Mouse (Mus musculus) intestine, embryonic 14.5 days (tissue): Measurements from ENCODE around the gene Olfr1342. TPM values are rescaled to one million over a fixed set of nuclear protein-coding genes. Genes with fewer than 3 reads are reported as not detected.

Experiments used
- ATAC-seq: fragments of 200-750 bp; cut with Nextera tagmentation; replicated peaks from 2 replicates; pipeline ENCODE4 v1.8.0; 2017; ENCODE audit warnings: low read depth, moderate number of reproducible peaks, moderate TSS enrichment, moderate library complexity; ENCODE audit not compliant: low FRiP score, low TSS enrichment
- DNase-seq: peaks from one replicate; pipeline ENCODE4 v3.0.0-alpha.2; 2018; ENCODE audit warnings: low spot score
- H3K27ac ChIP-seq: fragments of 300-500 bp; sonication (generic); 2 replicates; pipeline ENCODE4 v1.5.1; 2014; ENCODE audit warnings: low read depth, mild to moderate bottlenecking, control low read depth
- H3K27me3 ChIP-seq: fragments of 300-500 bp; sonication (generic); replicated peaks from 2 replicates; pipeline ENCODE4 v1.6.1; 2014; ENCODE audit warnings: low read length, control low read depth; ENCODE audit not compliant: control insufficient read depth, insufficient read depth
- H3K36me3 ChIP-seq: fragments of 300-500 bp; sonication (generic); 2 replicates; pipeline ENCODE4 v1.6.1; 2014; ENCODE audit warnings: low read length, control low read depth; ENCODE audit not compliant: control insufficient read depth, insufficient read depth
- H3K4me1 ChIP-seq: fragments of 300-500 bp; sonication (generic); replicated peaks from 2 replicates; pipeline ENCODE4 v1.6.1; 2014; ENCODE audit warnings: low read length, control low read depth, mixed read lengths; ENCODE audit not compliant: control insufficient read depth, insufficient read depth
- H3K4me2 ChIP-seq: fragments of 300-500 bp; sonication (generic); 2 replicates; pipeline ENCODE4 v1.6.1; 2014; ENCODE audit warnings: low read length
- H3K4me3 ChIP-seq: fragments of 300-500 bp; sonication (generic); 2 replicates; pipeline ENCODE4 v1.5.1; 2014; ENCODE audit warnings: low read depth, low read length, control low read depth, mixed read lengths
- H3K9ac ChIP-seq: fragments of 300-500 bp; sonication (generic); 2 replicates; pipeline ENCODE4 v1.6.1; 2014; ENCODE audit warnings: mild to moderate bottlenecking, low read length
- H3K9me3 ChIP-seq: fragments of 300-500 bp; sonication (generic); 2 replicates; pipeline ENCODE4 v1.6.1; 2016; ENCODE audit warnings: low read length, control low read depth; ENCODE audit not compliant: control insufficient read depth
- WGBS: fragments of 180-500 bp; shearing (Covaris S2); extraction: QIAGEN DNeasy Blood & Tissue Kit; methylation state at CpG from one replicate; pipeline ENCODE4 v1.1.7; 2014; 5-methylcytosine and 5-hydroxymethylcytosine counted together
- polyA plus RNA-seq: library from polyadenylated mRNA; unstranded; fragments of >200 nt; fragmentation: Nextera tagmentation; extraction: Ambion mirVana; gene quantifications from 2 replicates; pipeline ENCODE4 v1.2.1, GENCODE M21; 2014

Gene Olfr1342
- polyA plus RNA-seq: not detected in 2 replicates

GRCm38 (mm10) chr4:118692412-118692973 is at the start of gene Olfr1342:
Gene Olfr1342 (minus strand): TSS chr4:118692756.
- ATAC-seq: no peak
- no peaks in the 10 kb centered on the region for H3K27me3 ChIP-seq
- no peak within 1 kb of the TSS for H3K4me3 ChIP-seq
- no peak within 1 kb of the TSS for H3K27ac ChIP-seq
- H3K36me3 ChIP-seq: no peaks in the 10 kb centered on the region
- no peaks in the 10 kb centered on the region for H3K4me1 ChIP-seq
- no peak within 1 kb of the TSS for H3K4me2 ChIP-seq
- 59% methylated on average over 12 of the region's 12 CpGs for WGBS
- DNase-seq: no peak
- no peaks in the 10 kb centered on the region for H3K9me3 ChIP-seq
- H3K9ac ChIP-seq: no peak within 1 kb of the TSS

GRCm38 (mm10) chr4:118741881-118742280 is 49.3 kb upstream of the Olfr1342 start:
- Histone ChIP-seq H3K36me3 (no peaks in the 10 kb centered on the region), H3K9me3 (0 out of 2 replicates have a peak, but pooled peaks cover 3% of the 10 kb centered on the region), H3K27me3 (peaks cover 8% of the 10 kb centered on the region; the same call in 1 of the 2 replicates), H3K4me3 (no peak overlapping the region), H3K4me2 (peak overlapping the region; percentile 8; the same call in 1 of the 2 replicates), H3K27ac (no peak overlapping the region), H3K4me1 (no peaks in the 10 kb centered on the region), H3K9ac (no peak overlapping the region)
- WGBS: 14% methylated on average over 16 of the region's 16 CpGs
- DNase-seq: no peak
- ATAC-seq: no peak

GRCm38 (mm10) chr4:118740988-118741698 is 48.6 kb upstream of the Olfr1342 start:
- 0 out of 2 replicates have a peak, but pooled peaks have one; percentile 15 for ATAC-seq
- no peaks in the 10 kb centered on the region for H3K4me1 ChIP-seq
- 10% methylated on average over 11 of the region's 11 CpGs for WGBS
- peak overlapping the region; percentile 8; the same call in 1 of the 2 replicates for H3K4me2 ChIP-seq
- peak; percentile 51 for DNase-seq
- H3K9me3 ChIP-seq: 0 out of 2 replicates have a peak, but pooled peaks cover 1% of the 10 kb centered on the region
- no peak overlapping the region for H3K9ac ChIP-seq
- H3K4me3 ChIP-seq: no peak overlapping the region
- H3K27me3 ChIP-seq: peaks cover 8% of the 10 kb centered on the region; the same call in 1 of the 2 replicates
- H3K27ac ChIP-seq: no peak overlapping the region
- no peaks in the 10 kb centered on the region for H3K36me3 ChIP-seq

GRCm38 (mm10) chr4:118739574-118739973 is 47.0 kb upstream of the Olfr1342 start:
- peaks cover 8% of the 10 kb centered on the region; the same call in 1 of the 2 replicates for H3K27me3 ChIP-seq
- H3K4me3 ChIP-seq: no peak overlapping the region
- DNase-seq (no peak), ATAC-seq (no peak)
- no peaks in the 10 kb centered on the region for H3K36me3 ChIP-seq
- 71% methylated on average over 3 of the region's 3 CpGs for WGBS
- no peak overlapping the region for H3K4me2 ChIP-seq
- H3K9ac ChIP-seq: no peak overlapping the region
- H3K27ac ChIP-seq: no peak overlapping the region
- H3K4me1 ChIP-seq: no peaks in the 10 kb centered on the region
- H3K9me3 ChIP-seq: no peaks in the 10 kb centered on the region

- Histone ChIP-seq H3K27me3 (no peaks in the 10 kb centered on the region), H3K9me3 (no peaks in the 10 kb centered on the region), H3K27ac (no peak within 1 kb of the TSS), H3K9ac (no peak within 1 kb of the TSS), H3K4me2 (no peak within 1 kb of the TSS), H3K4me1 (no peaks in the 10 kb centered on the region), H3K36me3 (no peaks in the 10 kb centered on the region), H3K4me3 (no peak within 1 kb of the TSS)
- WGBS: 92% methylated on average over 1 of the region's 1 CpGs
- ATAC-seq (no peak), DNase-seq (no peak)
These were observed 39.3 kb upstream of the Olfr1342 start, which contains the start of gene Olfr1339 for GRCm38 (mm10) chr4:118731875-118732274. Gene Olfr1339 (plus strand): TSS chr4:118732175.

GRCm38 (mm10) chr4:118721742-118722483 is 29.4 kb upstream of the Olfr1342 start:
- Histone ChIP-seq H3K36me3 (no peaks in the 10 kb centered on the region), H3K9ac (no peak overlapping the region), H3K27me3 (no peaks in the 10 kb centered on the region), H3K4me1 (no peaks in the 10 kb centered on the region), H3K27ac (no peak overlapping the region), H3K4me2 (no peak overlapping the region), H3K9me3 (no peaks in the 10 kb centered on the region), H3K4me3 (no peak overlapping the region)
- no peak for ATAC-seq
- WGBS: 51% methylated on average over 10 of the region's 10 CpGs
- DNase-seq: peak; percentile 72

GRCm38 (mm10) chr4:118719838-118720237 is 27.3 kb upstream of the Olfr1342 start, which contains the start of gene Olfr1340:
Gene Olfr1340 (plus strand): TSS chr4:118720138.
- no peak within 1 kb of the TSS for H3K4me2 ChIP-seq

GRCm38 (mm10) chr4:118711656-118712055 is 19.1 kb upstream of the Olfr1342 start:
- no peaks in the 10 kb centered on the region for H3K4me1 ChIP-seq
- H3K9me3 ChIP-seq: no peaks in the 10 kb centered on the region
- ATAC-seq (no peak), DNase-seq (no peak)
- no peaks in the 10 kb centered on the region for H3K36me3 ChIP-seq
- WGBS: 54% methylated on average over 1 of the region's 1 CpGs
- H3K27me3 ChIP-seq: no peaks in the 10 kb centered on the region
- no peak overlapping the region for H3K4me3 ChIP-seq
- H3K4me2 ChIP-seq: no peak overlapping the region
- no peak overlapping the region for H3K9ac ChIP-seq
- H3K27ac ChIP-seq: no peak overlapping the region

More at GRCm38 (mm10) chr4:118719838-118720237, 27.3 kb upstream of the Olfr1342 start, which contains the start of gene Olfr1340:
- Histone ChIP-seq H3K36me3 (no peaks in the 10 kb centered on the region), H3K9me3 (no peaks in the 10 kb centered on the region), H3K9ac (no peak within 1 kb of the TSS), H3K27ac (no peak within 1 kb of the TSS), H3K4me1 (no peaks in the 10 kb centered on the region), H3K4me3 (no peak within 1 kb of the TSS), H3K27me3 (no peaks in the 10 kb centered on the region)
- ATAC-seq (no peak), DNase-seq (no peak)
